Mouse (Mus musculus) embryo, embryonic 11 days (tissue): ENCODE results near the gene Arl10.

Source experiments
- DNase-seq: peaks from one replicate; pipeline ENCODE4 v3.0.0-alpha.2; 2015

Arl10 gene

DNA sequence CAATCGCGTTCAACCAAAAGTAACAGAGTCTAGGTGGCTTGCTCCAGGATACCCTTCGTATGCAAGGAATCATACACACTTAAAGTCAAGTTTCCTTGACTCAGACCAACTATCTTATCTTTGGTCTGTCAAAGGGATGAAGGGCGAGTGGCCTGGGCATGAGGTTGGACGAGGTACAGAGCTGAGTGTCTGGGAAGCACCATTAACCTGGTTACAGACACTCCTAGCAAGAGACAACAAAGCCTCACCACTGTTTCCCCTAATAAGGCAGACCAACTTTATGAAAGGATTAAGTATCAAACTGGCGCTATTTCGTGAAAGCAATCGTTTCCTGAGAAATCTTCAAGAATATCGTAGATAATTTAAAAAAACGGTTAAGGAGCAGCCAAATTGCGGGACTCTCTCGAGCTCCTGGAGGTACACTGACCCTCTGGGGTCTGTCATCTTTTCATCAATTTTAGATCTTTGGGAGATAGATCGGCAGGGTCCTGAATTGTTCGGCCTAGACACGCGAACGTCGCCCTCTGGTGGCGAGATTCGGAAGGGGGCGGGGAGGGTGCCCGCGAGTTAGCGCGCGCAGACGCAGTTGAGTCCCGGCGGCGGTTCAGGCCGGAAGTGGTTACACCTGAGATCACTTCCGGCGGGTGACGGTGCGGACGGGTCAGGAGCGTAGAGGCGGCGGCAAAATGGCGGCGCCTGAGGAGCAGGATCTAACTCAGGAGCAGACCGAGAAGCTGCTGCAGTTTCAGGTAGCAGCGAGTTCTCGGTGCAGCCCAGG, 46.5 kb downstream of the Arl10 start, which contains the start of gene Faf2:
Gene Faf2 (plus strand): TSS at position 630 of the 778 bp plus-strand sequence.
- DNase-seq, result peak; percentile 98

DNA sequence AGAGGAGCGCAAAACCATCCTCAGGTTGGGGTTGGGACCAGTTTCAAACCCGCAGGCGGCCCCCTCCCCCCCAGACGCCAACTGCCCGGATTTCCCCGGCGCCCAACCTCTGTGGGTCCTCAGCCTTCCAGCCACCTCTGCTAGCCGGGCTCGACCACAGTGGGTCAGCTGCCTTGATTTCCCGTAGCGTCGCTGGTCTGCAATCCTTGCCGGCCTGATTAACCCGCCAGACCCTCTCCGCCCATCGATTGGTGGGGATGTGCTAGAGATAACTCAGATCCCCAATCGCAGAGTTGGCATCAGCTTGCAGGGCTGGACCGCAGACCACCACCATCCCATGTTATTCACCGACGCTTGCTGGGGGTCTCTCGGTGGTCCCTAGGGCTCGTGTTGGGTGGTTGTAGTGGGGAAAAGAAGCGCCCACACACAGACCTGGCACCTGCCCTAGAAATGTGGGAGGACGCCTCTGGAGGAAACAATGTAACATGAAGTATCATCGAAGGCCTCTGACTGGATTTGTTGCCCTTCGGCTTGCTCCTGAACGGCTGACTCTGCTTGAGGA, 47.2 kb downstream of the Arl10 start:
- peak; percentile 46 for DNase-seq

DNA sequence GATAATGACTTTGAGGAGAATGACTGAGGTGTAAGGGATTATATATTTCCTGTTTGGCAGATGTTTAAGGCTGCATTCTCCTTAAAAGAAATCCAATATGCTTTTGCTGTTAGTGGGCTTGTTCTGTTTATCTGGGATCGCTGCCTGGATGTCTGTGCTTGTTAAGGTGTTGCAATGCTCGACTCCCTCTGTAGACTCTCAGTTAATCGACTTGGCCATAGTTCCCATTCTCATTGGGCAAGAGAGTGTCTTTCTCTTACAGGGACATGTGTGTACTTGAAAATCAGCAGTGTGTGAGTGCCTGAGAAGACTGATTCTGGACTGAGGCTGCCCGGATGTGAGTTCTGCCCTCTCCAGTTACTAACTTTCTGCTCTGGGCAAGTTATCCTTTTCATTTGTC, 54.3 kb downstream of the Arl10 start:
- no peak for DNase-seq
